Mouse (Mus musculus) lung, adult 2 months (tissue): Measurements from ENCODE around the gene Klrc2.

Source experiments
- CTCF ChIP-seq: fragments of 200-500 bp; IDR thresholded peaks from 2 replicates; pipeline ENCODE4 v1.5.1; 2011; ENCODE audit warnings: mild to moderate bottlenecking, low read length, control low read depth; ENCODE audit not compliant: insufficient read depth
- POLR2A ChIP-seq: fragments of 200-500 bp; IDR thresholded peaks from 2 replicates; pipeline ENCODE4 v1.6.1; 2011; ENCODE audit warnings: low read depth, mild to moderate bottlenecking, control low read depth, low read length, borderline replicate concordance; ENCODE audit errors: extremely low read depth

DNA sequence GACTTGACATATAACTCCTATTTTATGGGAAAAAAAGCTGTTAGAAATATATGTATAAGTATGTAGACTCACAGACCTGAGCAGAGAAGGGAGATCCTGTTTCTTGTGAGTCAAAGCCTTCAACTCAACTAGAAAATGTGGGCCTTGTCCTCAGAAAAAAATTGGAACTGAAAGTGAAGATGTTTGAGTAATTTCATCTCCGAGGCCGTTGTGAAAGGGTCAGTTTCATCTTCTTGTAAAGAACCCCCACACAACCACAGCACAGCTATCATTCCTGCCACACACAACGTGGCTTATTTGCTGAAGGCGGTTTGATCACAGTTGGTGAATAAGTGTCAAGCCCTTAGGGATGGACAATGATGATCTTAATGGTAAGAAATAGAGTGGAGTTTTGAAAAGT lies 36.8 kb downstream of the Klrc2 start, which contains the start of gene Klrk1:
- TF ChIP-seq POLR2A (no peak), CTCF (no peak)
